Mouse (Mus musculus) testis, adult 2 months (tissue): ENCODE measurements around the gene Rtl5. TPM values are rescaled to one million over a fixed set of nuclear protein-coding genes. Genes with fewer than 3 reads are reported as not detected.

Experiments used
- H3K27ac ChIP-seq: fragments of 200-500 bp; 2 replicates; pipeline ENCODE4 v1.5.1; 2012; ENCODE audit warnings: low read depth, low read length; ENCODE audit not compliant: control insufficient read depth, insufficient read depth
- H3K27me3 ChIP-seq: fragments of 200-500 bp; 2 replicates; pipeline ENCODE4 v1.6.1; 2012; ENCODE audit warnings: mild to moderate bottlenecking, low read length, moderate library complexity; ENCODE audit not compliant: control insufficient read depth, insufficient read depth
- H3K36me3 ChIP-seq: fragments of 200-500 bp; 2 replicates; pipeline ENCODE4 v1.6.1; 2012; ENCODE audit warnings: mild to moderate bottlenecking, low read length; ENCODE audit not compliant: control insufficient read depth, insufficient read depth
- H3K4me1 ChIP-seq: fragments of 200-500 bp; 2 replicates; pipeline ENCODE4 v1.6.1; 2012; ENCODE audit warnings: low read length; ENCODE audit not compliant: control insufficient read depth, insufficient read depth
- H3K4me3 ChIP-seq: fragments of 200-500 bp; 2 replicates; pipeline ENCODE4 v1.5.1; 2012; ENCODE audit warnings: low read depth, mild to moderate bottlenecking, low read length, moderate library complexity, mixed read lengths; ENCODE audit not compliant: control insufficient read depth
- CTCF ChIP-seq: fragments of 200-500 bp; IDR thresholded peaks from 2 replicates; pipeline ENCODE4 v1.5.1; 2012; ENCODE audit warnings: low read depth, mild to moderate bottlenecking, inconsistent platforms, low read length, moderate library complexity; ENCODE audit not compliant: control insufficient read depth, insufficient read depth, insufficient replicate concordance
- POLR2A ChIP-seq: fragments of 200-500 bp; IDR thresholded peaks from 2 replicates; pipeline ENCODE4 v1.6.1; 2012; ENCODE audit warnings: low read depth, mild to moderate bottlenecking, inconsistent platforms, low read length, moderate library complexity; ENCODE audit not compliant: control insufficient read depth
- polyA plus RNA-seq: library from polyadenylated mRNA; depleted of rRNA; stranded (reverse); fragments of >200 nt; gene quantifications from 2 replicates; pipeline ENCODE4 v1.2.3, GENCODE M21; 2012

Rtl5 gene
- polyA plus RNA-seq, 1 experiment, result 0.64 TPM

DNA sequence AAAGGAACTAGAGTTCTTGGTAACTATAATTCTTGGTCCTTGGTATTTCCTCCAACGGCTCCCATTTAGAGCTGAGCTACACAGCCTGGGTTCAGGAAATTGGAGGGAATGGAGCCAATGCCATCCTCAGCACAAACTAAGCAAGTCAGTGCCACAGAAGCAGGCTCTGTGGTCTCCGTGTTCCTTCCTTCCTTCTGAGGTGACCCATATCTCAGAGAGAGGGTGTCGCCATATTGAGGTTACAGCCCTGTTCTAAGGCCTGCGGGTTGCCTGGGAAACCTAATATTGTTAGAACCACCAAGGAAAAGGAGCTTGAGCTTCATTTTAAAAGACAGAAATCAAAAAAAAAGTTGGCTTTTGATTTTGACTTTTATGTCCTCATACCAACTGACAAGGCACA is 28.7 kb downstream of the Rtl5 start:
- Histone ChIP-seq H3K27me3 (no peaks in the 10 kb centered on the region), H3K4me3 (no peak overlapping the region), H3K27ac (no peak overlapping the region), H3K4me1 (no peaks in the 10 kb centered on the region), H3K36me3 (no peaks in the 10 kb centered on the region)
- TF ChIP-seq POLR2A (no peak), CTCF (no peak)

DNA sequence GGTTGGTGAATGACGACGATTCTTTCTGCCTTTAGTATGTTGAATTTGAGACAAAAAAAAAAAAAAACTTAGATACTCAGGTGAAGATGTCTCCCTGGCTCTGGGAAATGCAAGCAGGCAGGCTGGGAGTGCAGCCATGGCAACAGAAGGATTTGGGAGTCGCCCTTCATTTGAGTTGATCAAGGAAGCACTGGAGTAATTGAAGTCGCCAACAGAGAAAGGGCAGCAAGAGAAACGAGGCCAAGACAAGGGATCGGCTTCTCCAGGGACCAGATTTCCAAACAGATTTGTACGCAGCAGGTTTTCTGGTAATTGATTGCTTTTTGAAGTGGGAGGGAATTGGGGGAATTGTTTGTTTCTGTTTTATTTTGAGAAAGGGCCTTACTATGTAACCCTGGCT is 29.5 kb downstream of the Rtl5 start:
- Histone ChIP-seq H3K4me3 (no peak overlapping the region), H3K27me3 (no peaks in the 10 kb centered on the region), H3K36me3 (no peaks in the 10 kb centered on the region), H3K27ac (no peak overlapping the region), H3K4me1 (no peaks in the 10 kb centered on the region)
- TF ChIP-seq POLR2A (no peak), CTCF (no peak)

DNA sequence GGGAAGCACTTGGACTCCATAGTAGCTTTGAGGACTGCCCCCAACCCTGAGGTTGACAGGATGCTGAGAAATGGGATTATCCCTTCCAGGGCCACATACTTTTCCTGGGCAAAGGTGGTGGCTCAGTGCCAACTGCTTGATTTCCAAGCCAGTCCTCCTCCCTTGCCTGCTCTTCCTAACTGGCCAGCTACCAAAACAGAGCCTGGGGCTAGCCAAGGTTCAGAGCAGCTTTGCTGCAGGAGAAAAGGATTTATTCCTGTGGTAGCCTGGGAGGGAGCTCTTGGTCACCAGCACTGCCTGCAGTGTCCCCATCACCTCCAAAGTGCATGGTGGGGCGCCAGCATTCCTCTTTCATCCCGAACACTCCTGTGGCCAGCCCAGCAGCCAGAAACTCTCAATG is 33.6 kb downstream of the Rtl5 start:
- Histone ChIP-seq H3K4me1 (no peaks in the 10 kb centered on the region), H3K4me3 (no peak overlapping the region), H3K27me3 (no peaks in the 10 kb centered on the region), H3K27ac (0 out of 2 replicates have a peak overlapping the region, but pooled peaks have one; percentile 42), H3K36me3 (no peaks in the 10 kb centered on the region)
- TF ChIP-seq CTCF (no peak), POLR2A (no peak)

DNA sequence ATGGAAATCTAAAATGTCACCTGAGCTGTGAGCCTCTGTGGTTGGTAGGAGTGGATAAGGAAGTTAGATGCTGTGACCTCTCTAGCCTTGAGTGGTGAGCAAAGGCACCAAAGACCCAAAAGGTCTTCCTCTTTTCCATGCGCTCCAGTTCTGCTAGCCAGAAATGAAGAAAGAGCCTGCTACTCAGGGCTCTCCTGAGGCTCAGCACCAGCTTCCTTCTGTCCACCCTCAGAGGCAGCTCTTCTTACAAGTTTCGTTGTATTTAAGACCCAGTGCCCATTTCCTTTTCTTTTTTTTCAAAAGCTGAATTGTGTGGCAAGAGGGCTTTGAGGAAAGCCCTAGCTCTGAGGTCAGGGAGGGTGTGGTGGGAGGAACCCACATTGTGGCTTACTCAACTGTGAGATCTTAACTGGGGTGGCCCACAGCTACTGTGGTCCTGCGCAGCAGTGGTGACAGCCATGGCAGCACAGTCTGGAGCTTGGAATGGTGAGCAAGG is 34.2 kb downstream of the Rtl5 start:
- Histone ChIP-seq H3K4me3 (no peak overlapping the region), H3K27ac (0 out of 2 replicates have a peak overlapping the region, but pooled peaks have one; percentile 42), H3K27me3 (no peaks in the 10 kb centered on the region), H3K36me3 (no peaks in the 10 kb centered on the region), H3K4me1 (no peaks in the 10 kb centered on the region; the same call in 1 of the 2 replicates)
- TF ChIP-seq POLR2A (no peak), CTCF (no peak)

DNA sequence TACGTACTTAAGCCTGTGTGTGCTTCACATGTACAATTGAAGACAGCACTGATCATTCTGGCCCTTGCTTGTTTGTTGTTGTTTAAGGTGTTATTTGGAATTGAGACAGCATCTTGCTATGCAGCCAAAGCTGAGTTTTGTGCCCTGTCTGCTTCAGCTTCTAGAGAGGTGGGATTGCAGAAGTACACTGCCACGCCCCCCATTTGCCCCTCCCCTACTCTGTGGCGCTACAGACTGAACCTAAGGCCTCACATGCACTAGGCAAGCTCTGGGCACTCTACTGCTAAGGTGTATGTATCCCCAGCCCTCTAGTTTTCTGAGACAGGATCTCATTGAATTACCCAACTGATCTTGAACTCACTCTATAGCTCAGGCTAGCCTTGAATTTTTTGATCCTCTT is 35.4 kb downstream of the Rtl5 start:
- Histone ChIP-seq H3K27me3 (no peaks in the 10 kb centered on the region), H3K4me3 (no peak overlapping the region), H3K36me3 (no peaks in the 10 kb centered on the region), H3K4me1 (no peaks in the 10 kb centered on the region; the same call in 1 of the 2 replicates), H3K27ac (no peak overlapping the region)
- no peak for TF ChIP-seq CTCF

DNA sequence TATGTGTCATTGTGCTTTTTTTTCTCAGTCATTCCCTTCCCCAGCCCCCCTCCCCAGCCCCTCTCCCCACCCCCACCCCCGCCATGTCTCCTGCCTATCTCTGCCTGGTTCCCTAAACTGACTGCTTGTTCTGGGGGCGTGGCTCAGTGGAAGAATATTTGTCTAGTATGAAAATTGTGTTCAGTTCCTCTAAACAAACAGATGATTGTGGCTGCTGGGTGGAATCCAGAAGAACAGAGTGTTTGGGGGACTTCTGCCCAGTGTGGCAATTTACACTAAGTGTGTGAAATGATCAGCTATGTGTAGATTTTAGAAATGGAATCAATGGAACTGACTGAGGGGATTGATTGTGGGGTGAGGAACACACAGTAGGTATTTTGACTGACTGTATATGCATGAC is 37.5 kb downstream of the Rtl5 start:
- no peak overlapping the region for H3K4me3 ChIP-seq
- no peaks in the 10 kb centered on the region for H3K36me3 ChIP-seq
- H3K27ac ChIP-seq, result no peak overlapping the region
- H3K27me3 ChIP-seq, result no peaks in the 10 kb centered on the region
- TF ChIP-seq CTCF, result no peak
- no peak for TF ChIP-seq POLR2A
- H3K4me1 ChIP-seq, result no peaks in the 10 kb centered on the region; the same call in 1 of the 2 replicates

DNA sequence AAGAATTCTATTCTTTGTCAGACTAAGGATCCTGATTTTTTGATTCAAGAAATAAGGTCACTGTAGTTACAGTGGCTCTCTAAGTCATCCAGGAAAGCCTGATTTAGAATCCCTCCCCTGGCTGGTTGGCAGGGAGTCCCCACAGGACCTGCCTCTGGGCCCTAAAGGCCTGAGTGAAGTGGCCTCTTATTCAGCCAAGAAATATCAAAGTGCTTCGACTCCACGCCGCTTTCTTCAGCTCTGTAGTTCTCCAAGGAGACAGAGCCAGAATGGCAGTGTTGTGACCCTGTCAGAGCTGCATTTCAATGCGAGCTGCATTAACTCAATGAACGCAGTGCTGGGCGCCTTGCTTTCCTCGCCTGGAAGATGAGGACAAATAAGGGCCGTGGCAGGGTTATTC is 38.7 kb downstream of the Rtl5 start:
- Histone ChIP-seq H3K4me1 (no peaks in the 10 kb centered on the region; the same call in 1 of the 2 replicates), H3K27ac (no peak overlapping the region), H3K36me3 (no peaks in the 10 kb centered on the region), H3K4me3 (no peak overlapping the region), H3K27me3 (no peaks in the 10 kb centered on the region)
- TF ChIP-seq POLR2A, result no peak
- TF ChIP-seq CTCF, result no peak

DNA sequence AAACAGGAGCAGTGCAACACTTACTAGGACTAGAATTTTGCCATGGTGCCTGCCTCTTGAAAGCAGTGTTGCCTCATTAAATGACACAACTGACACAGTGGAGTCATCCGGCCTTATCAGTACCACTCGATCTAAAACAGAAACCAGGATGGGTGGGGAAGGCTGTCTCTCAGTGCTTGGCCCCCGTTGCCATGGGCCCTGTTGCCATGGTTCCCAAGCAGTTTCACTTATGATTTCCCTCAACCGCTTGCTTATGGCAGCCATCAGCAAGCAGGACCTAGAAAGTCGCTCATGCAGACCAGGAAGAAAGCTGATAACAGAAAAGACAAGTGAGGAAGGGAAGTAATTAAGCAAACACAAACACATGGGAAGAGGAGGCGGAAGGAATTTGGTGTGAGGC is 39.3 kb downstream of the Rtl5 start:
- H3K4me3 ChIP-seq, result no peak overlapping the region
- no peaks in the 10 kb centered on the region for H3K27me3 ChIP-seq
- H3K36me3 ChIP-seq, result no peaks in the 10 kb centered on the region
- H3K4me1 ChIP-seq, result no peaks in the 10 kb centered on the region; the same call in 1 of the 2 replicates
- no peak overlapping the region for H3K27ac ChIP-seq
- no peak for TF ChIP-seq POLR2A
- no peak for TF ChIP-seq CTCF
